Mouse (Mus musculus) heart, embryonic 16.5 days (tissue): ENCODE results near the gene Set. TPM values are rescaled to one million over a fixed set of nuclear protein-coding genes. Genes with fewer than 3 reads are reported as not detected.
A peak's percentile ranks its signal among the peaks of the same experiment; 100 is the strongest.

ENCODE experiments used
- ATAC-seq: fragments of 200-750 bp; cut with Nextera tagmentation; replicated peaks from 2 replicates; pipeline ENCODE4 v1.8.0; 2017; ENCODE audit warnings: moderate number of reproducible peaks; ENCODE audit not compliant: insufficient read depth, low FRiP score; ENCODE audit errors: extremely low read depth
- H3K27ac ChIP-seq: fragments of 300-500 bp; sonication (generic); 2 replicates; pipeline ENCODE4 v1.5.1; 2014; ENCODE audit warnings: mild to moderate bottlenecking, low read length, control low read depth, moderate library complexity
- H3K27me3 ChIP-seq: fragments of 300-500 bp; sonication (generic); 2 replicates; pipeline ENCODE4 v1.6.1; 2014; ENCODE audit warnings: low read length, mixed read lengths; ENCODE audit not compliant: control insufficient read depth, insufficient read depth
- H3K36me3 ChIP-seq: fragments of 300-500 bp; sonication (generic); 2 replicates; pipeline ENCODE4 v1.6.1; 2014; ENCODE audit not compliant: control insufficient read depth, insufficient read depth
- H3K4me1 ChIP-seq: fragments of 300-500 bp; sonication (generic); 2 replicates; pipeline ENCODE4 v1.6.1; 2014; ENCODE audit warnings: low read length, mixed read lengths; ENCODE audit not compliant: control insufficient read depth, insufficient read depth
- H3K4me2 ChIP-seq: fragments of 300-500 bp; sonication (generic); 2 replicates; pipeline ENCODE4 v1.6.1; 2014; ENCODE audit warnings: low read depth, mild to moderate bottlenecking, control low read depth, low read length
- H3K4me3 ChIP-seq: fragments of 300-500 bp; sonication (generic); 2 replicates; pipeline ENCODE4 v1.5.1; 2014; ENCODE audit warnings: mild to moderate bottlenecking, control low read depth, low read length
- H3K9ac ChIP-seq: fragments of 300-500 bp; sonication (generic); 2 replicates; pipeline ENCODE4 v1.6.1; 2014; ENCODE audit warnings: low read length, control low read depth
- H3K9me3 ChIP-seq: fragments of 300-500 bp; sonication (generic); replicated peaks from 2 replicates; pipeline ENCODE4 v1.6.1; 2016; ENCODE audit warnings: low read length; ENCODE audit not compliant: control insufficient read depth
- WGBS: fragments of 180-500 bp; shearing (Covaris S2); extraction: QIAGEN DNeasy Blood & Tissue Kit; methylation state at CpG from one replicate; pipeline ENCODE4 v1.1.7; 2014; 5-methylcytosine and 5-hydroxymethylcytosine counted together
- polyA plus RNA-seq: library from polyadenylated mRNA; unstranded; fragments of >200 nt; fragmentation: Nextera tagmentation; extraction: Ambion mirVana; gene quantifications from 2 replicates; pipeline ENCODE4 v1.2.1, GENCODE M21; 2015

The Set gene
- polyA plus RNA-seq, 1 experiment from 2014 or later, result 217 TPM

DNA sequence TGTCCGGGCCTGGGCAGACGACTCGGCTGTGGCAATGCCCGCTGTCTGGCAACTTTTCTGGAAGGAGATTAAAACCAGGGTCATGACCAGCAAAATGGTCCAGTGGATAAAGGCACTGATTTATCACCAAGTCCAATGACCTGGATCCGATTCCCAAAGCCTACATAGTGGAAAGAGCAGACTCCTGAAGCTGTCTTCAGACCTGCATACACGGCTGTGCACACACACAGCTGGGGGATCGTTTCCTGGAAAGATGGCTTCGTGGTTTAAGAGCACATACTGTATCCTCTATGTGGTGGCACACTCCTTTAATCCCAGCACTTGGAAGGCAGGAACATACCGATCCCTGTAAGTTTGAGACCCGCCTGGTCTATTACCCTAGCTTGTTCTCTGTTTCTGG, 18.8 kb upstream of the Set start:
- Histone ChIP-seq H3K4me2 (no peak overlapping the region), H3K9me3 (no peaks in the 10 kb centered on the region), H3K36me3 (no peaks in the 10 kb centered on the region), H3K27ac (no peak overlapping the region), H3K4me1 (no peaks in the 10 kb centered on the region), H3K9ac (no peak overlapping the region), H3K4me3 (no peak overlapping the region), H3K27me3 (no peaks in the 10 kb centered on the region)
- ATAC-seq, result no peak
- WGBS, result 92% methylated on average over 10 of the region's 10 CpGs

DNA sequence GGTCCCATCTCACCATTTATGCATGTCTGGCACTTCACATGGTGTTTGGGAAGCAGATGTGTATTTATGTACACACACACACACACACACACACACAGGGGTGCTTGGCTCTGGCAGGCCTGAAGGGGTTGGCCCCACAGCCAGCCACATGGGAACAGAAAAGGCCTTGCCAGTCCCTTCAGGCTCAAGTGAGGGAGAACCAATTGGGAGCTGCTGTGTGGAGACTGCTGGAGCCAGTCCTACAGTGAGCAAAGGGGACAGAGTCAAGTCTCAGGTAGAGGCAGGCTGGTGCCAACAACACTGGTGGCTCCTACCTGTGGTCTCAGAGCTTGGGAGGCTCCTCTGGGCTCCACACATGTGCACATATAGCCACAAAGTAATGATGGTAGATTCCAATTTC, 17.5 kb upstream of the Set start:
- no peak for ATAC-seq
- Histone ChIP-seq H3K36me3 (no peaks in the 10 kb centered on the region), H3K27ac (no peak overlapping the region), H3K9ac (no peak overlapping the region), H3K27me3 (no peaks in the 10 kb centered on the region), H3K9me3 (no peaks in the 10 kb centered on the region), H3K4me1 (no peaks in the 10 kb centered on the region), H3K4me3 (no peak overlapping the region), H3K4me2 (no peak overlapping the region)

DNA sequence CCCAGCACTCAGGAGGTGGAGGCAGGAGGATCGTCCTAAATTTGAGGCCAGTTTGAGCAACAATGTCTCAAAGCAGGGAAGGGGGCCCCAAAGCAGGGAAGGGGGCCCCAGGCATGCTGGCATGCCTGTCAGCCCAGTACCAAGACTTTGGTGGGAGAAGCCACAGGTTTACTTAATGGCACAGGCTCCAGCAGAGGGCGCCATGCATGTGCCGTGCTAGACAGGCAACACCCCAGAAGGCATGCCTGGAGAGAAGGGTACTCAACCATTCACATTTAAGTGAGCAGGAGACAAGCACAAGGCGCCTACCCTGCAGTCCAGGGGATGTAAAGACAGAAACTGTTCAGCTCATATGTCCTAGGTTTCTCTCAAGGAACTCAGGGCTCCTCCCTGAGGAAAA, 14.7 kb upstream of the Set start:
- Histone ChIP-seq H3K4me1 (no peaks in the 10 kb centered on the region), H3K4me3 (no peak overlapping the region), H3K9me3 (no peaks in the 10 kb centered on the region), H3K27me3 (no peaks in the 10 kb centered on the region), H3K27ac (no peak overlapping the region), H3K9ac (no peak overlapping the region), H3K36me3 (no peaks in the 10 kb centered on the region), H3K4me2 (no peak overlapping the region)
- 7% methylated on average over 4 of the region's 4 CpGs for WGBS
- ATAC-seq, result no peak; the same call in 1 of the 2 replicates

DNA sequence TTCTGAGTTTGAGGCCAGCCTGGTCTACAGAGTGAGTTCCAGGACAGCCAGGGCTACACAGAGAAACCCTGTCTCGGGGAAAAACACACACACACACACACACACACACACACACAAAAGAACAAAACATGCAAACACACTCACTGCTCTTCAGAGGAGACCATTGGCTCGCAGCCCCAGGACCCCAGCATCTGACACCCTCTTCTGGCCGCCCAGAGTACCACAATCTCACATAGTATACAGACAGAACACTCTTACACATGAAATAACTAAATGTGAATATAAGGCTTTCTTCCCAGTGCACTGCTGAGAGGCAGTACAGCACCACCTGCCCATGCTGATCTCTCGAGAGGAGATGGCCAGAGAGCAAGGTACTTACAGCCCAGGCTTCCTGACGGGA, 12.6 kb upstream of the Set start:
- Histone ChIP-seq H3K4me3 (no peak overlapping the region), H3K4me2 (no peak overlapping the region), H3K9me3 (no peaks in the 10 kb centered on the region), H3K4me1 (peaks cover 4% of the 10 kb centered on the region; the same call in 1 of the 2 replicates), H3K27me3 (no peaks in the 10 kb centered on the region), H3K9ac (no peak overlapping the region), H3K27ac (no peak overlapping the region), H3K36me3 (no peaks in the 10 kb centered on the region)
- 83% methylated on average over 5 of the region's 5 CpGs for WGBS
- no peak for ATAC-seq

DNA sequence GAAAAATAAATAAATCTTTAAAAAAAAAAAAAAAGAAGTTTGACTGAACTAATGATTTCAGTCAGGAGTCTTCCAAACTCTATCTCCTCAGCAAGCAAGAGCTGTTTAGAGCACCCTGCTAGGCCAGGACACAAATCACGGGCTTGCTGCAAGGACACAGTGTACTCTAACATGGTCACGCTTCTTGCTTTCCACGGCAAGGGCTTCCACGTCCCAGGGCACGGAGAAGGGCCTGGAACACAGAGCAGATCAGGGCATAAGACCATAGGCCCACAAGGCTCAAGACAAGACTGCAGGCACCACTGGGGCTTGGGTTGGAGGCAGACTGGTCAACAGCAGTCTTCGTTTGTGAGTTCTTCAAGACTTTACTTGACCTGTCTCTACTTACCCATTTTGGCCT, 10.1 kb upstream of the Set start:
- H3K9ac ChIP-seq, result no peak overlapping the region
- no peaks in the 10 kb centered on the region for H3K9me3 ChIP-seq
- WGBS, result 97% methylated on average over 6 of the region's 6 CpGs
- no peak overlapping the region for H3K4me3 ChIP-seq
- no peak for ATAC-seq
- H3K27me3 ChIP-seq, result no peaks in the 10 kb centered on the region
- peaks cover 4% of the 10 kb centered on the region; the same call in 1 of the 2 replicates for H3K4me1 ChIP-seq
- no peak overlapping the region for H3K4me2 ChIP-seq
- H3K27ac ChIP-seq, result no peak overlapping the region
- H3K36me3 ChIP-seq, result no peaks in the 10 kb centered on the region

DNA sequence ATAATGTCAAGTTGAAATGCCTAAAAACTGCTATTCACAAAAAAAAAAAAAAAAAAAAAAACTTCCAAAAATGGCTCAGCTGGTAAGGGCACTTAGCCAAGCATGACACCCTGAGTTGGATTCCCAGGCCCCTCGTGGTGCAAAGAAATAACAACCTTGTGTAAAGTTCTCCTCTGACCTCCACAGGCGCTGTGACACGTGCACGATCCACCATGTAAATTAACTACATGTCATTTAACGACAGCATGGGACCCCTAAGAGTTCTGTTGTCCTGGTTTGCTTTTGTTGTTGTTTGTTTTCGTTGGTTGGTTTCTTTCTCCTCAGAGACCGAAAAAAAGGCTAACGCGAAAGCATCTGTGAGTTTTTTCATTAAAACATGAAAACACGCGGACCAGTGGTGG, 9.1 kb upstream of the Set start:
- peak overlapping the region; percentile 80 for H3K9ac ChIP-seq
- H3K4me3 ChIP-seq, result peak overlapping the region; percentile 76
- WGBS, result 55% methylated on average over 11 of the region's 11 CpGs
- no peaks in the 10 kb centered on the region for H3K36me3 ChIP-seq
- peak overlapping the region; percentile 77 for H3K27ac ChIP-seq
- H3K4me1 ChIP-seq, result peaks cover 4% of the 10 kb centered on the region; the same call in 1 of the 2 replicates
- ATAC-seq, result no peak
- peak overlapping the region; percentile 77 for H3K4me2 ChIP-seq
- no peaks in the 10 kb centered on the region for H3K9me3 ChIP-seq
- no peaks in the 10 kb centered on the region for H3K27me3 ChIP-seq

DNA sequence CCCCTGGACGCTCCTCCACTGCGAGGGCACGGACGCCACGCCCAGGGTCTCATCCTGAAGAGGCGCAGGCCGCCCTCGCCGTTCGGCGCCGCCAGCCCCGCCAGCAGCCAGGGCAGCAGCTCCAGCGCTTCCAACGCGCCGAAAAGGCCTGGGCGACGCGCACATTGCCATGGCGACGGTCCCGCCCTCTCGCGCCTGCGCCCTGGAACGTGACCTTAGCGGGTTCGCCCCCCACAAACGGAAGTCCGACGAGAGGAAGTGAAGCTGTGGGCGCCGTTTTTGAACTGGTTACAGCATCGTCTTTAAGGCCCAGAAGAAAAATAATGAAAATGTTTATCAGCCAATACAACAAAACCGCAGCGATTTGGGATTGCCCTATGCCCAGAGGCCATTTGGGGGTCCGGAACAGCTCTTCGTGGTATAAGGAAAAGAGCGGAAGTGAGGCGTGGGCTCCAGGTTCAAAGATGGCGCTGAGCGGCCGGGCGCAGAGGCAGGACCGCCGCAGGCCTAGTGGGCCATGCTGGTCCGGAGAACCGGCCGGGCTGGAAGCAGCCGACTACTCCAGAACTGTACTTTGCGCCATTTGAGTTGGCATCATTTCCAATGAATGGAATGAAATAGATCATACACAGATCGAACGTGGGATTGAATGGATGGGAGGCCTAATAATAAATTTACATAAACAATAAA, 8.3 kb upstream of the Set start, which contains the start of gene Wdr34:
Wdr34 (minus strand) TSS at position 183 of the 690 bp plus-strand sequence.
- Histone ChIP-seq H3K4me1 (peaks cover 4% of the 10 kb centered on the region; the same call in 1 of the 2 replicates), H3K27me3 (no peaks in the 10 kb centered on the region), H3K4me3 (peak within 1 kb of the TSS; percentile 76), H3K27ac (peak within 1 kb of the TSS; percentile 96), H3K4me2 (peak within 1 kb of the TSS; percentile 77), H3K9ac (peak within 1 kb of the TSS; percentile 80), H3K36me3 (no peaks in the 10 kb centered on the region), H3K9me3 (no peaks in the 10 kb centered on the region)
- ATAC-seq, result peak; percentile 95
- under 1% methylated on average over 52 of the region's 54 CpGs for WGBS

DNA sequence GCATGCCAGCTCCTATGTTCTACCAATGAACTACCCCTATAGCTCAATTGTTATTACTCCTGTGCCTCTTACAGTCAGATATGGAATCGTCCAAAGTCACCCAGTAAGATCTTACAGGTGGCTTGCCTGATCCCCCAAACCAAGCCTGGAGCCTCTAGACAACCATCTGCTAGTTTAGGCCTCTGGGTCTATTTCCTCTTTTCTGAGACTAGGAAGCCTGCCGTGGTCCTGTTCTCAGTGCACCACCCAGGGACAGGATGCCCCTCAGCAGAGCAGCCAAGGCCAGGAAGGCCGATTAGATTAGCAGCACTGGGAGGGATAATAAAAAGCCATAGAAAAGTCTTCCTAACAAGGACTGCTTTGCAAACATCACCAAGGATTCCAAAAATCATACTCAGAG, 7.3 kb upstream of the Set start:
- Histone ChIP-seq H3K4me2 (no peak overlapping the region), H3K4me3 (no peak overlapping the region), H3K9me3 (no peaks in the 10 kb centered on the region), H3K4me1 (peaks cover 4% of the 10 kb centered on the region; the same call in 1 of the 2 replicates), H3K27ac (peak overlapping the region; percentile 31), H3K27me3 (no peaks in the 10 kb centered on the region), H3K36me3 (no peaks in the 10 kb centered on the region), H3K9ac (no peak overlapping the region)
- WGBS, result 63% methylated on average over 3 of the region's 3 CpGs
- ATAC-seq, result no peak

DNA sequence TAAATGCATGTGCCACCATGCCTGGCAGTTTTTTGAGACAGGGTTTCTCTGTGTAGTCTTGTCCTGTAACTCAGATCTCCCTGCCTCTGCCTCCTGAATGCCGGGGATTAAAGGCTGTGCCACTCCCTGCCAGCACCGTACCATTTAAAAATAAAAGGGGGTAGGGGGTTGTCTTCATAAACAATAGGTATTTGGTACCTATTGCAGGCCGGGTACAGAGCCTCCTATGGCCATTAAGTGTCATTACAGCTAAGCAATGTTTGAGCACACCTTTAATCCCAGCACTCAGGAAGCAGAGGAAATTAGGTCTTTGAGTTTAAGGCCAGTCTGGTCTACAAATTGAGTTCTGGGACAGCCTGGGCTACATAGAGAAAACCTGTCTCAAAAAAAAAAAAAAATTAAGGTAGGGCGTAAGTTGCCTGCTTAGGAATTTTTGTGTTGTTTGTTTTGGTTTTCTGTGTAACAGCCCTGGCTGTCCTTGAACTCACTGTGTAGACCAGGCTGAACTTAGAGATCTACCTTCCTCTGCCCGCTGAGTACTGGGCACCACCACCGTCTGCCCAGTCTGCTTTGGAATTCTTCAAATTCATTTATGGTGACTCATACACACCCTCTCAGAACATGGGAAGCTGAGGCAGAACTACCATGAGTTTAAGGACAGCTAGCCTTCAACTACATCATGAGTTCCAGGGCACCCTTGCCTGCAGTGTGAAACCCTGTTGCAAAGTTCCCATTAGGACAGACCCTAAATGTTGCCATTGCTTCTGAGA, 5.0 kb upstream of the Set start:
- Histone ChIP-seq H3K4me2 (no peak overlapping the region), H3K27ac (no peak overlapping the region), H3K36me3 (no peaks in the 10 kb centered on the region), H3K9me3 (no peaks in the 10 kb centered on the region), H3K4me3 (no peak overlapping the region), H3K27me3 (no peaks in the 10 kb centered on the region), H3K9ac (no peak overlapping the region), H3K4me1 (peaks cover 4% of the 10 kb centered on the region; the same call in 1 of the 2 replicates)
- no peak for ATAC-seq
- WGBS, result 30% methylated on average over 6 of the region's 6 CpGs
